Mouse (Mus musculus) lung, postnatal 0 days (tissue): Measurements from ENCODE around the gene Nod1. TPM values are rescaled to one million over a fixed set of nuclear protein-coding genes. Genes with fewer than 3 reads are reported as not detected.
A peak's percentile ranks its signal among the peaks of the same experiment; 100 is the strongest.

Experiments used
- ATAC-seq: fragments of 200-750 bp; cut with Nextera tagmentation; 2 replicates; pipeline ENCODE4 v1.8.0; 2017; ENCODE audit warnings: moderate library complexity
- DNase-seq: peaks from one replicate; pipeline ENCODE4 v3.0.0-alpha.2; 2016; ENCODE audit warnings: low spot score
- H3K27ac ChIP-seq: fragments of 300-500 bp; sonication (generic); 2 replicates; pipeline ENCODE4 v1.5.1; 2014; ENCODE audit warnings: antibody characterized with exemption, mild to moderate bottlenecking, low read length, mixed read lengths
- H3K27me3 ChIP-seq: fragments of 300-500 bp; sonication (generic); replicated peaks from 2 replicates; pipeline ENCODE4 v1.6.1; 2014; ENCODE audit warnings: low read length, mixed read lengths; ENCODE audit not compliant: insufficient read depth
- H3K36me3 ChIP-seq: fragments of 300-500 bp; sonication (generic); 2 replicates; pipeline ENCODE4 v1.6.1; 2014; ENCODE audit warnings: low read length, mixed read lengths; ENCODE audit not compliant: insufficient read depth
- H3K4me1 ChIP-seq: fragments of 300-500 bp; sonication (generic); 2 replicates; pipeline ENCODE4 v1.6.1; 2014; ENCODE audit warnings: antibody characterized with exemption, low read depth, low read length, mixed read lengths; ENCODE audit not compliant: insufficient read depth
- H3K4me2 ChIP-seq: fragments of 300-500 bp; sonication (generic); replicated peaks from 2 replicates; pipeline ENCODE4 v1.6.1; 2014; ENCODE audit warnings: low read depth, mild to moderate bottlenecking, low read length, moderate library complexity, mixed read lengths
- H3K4me3 ChIP-seq: fragments of 300-500 bp; sonication (generic); 2 replicates; pipeline ENCODE4 v1.5.1; 2014; ENCODE audit warnings: low read depth, low read length
- H3K9ac ChIP-seq: fragments of 300-500 bp; sonication (generic); replicated peaks from 2 replicates; pipeline ENCODE4 v1.6.1; 2014; ENCODE audit warnings: low read depth, mild to moderate bottlenecking
- H3K9me3 ChIP-seq: fragments of 300-500 bp; sonication (generic); 2 replicates; pipeline ENCODE4 v1.6.1; 2016; ENCODE audit warnings: low read length, mixed read lengths
- CTCF ChIP-seq: IDR thresholded peaks from 2 replicates; pipeline ENCODE4 v1.5.1; 2016; ENCODE audit warnings: antibody characterized with exemption, mild to moderate bottlenecking
- EP300 ChIP-seq: IDR thresholded peaks from 2 replicates; pipeline ENCODE4 v1.6.1; 2016; ENCODE audit warnings: antibody characterized with exemption, mild to moderate bottlenecking, control low read depth
- WGBS: fragments of 180-500 bp; shearing (Covaris S2); extraction: QIAGEN DNeasy Blood & Tissue Kit; methylation state at CpG from one replicate; pipeline ENCODE4 v1.1.7; 2014; 5-methylcytosine and 5-hydroxymethylcytosine counted together
- polyA plus RNA-seq: library from polyadenylated mRNA; unstranded; fragments of >200 nt; fragmentation: Nextera tagmentation; extraction: Ambion mirVana; gene quantifications from 2 replicates; pipeline ENCODE4 v1.2.1, GENCODE M21; 2015

Nod1 gene
- polyA plus RNA-seq, result 12.7 and 14.4 TPM in 2 replicates

- peak; percentile 96 for ATAC-seq
- Histone ChIP-seq H3K27ac (peak within 1 kb of the TSS; percentile 92), H3K36me3 (no peaks in the 10 kb centered on the region), H3K27me3 (no peaks in the 10 kb centered on the region), H3K4me3 (peak within 1 kb of the TSS; percentile 64), H3K4me2 (peak within 1 kb of the TSS; percentile 75), H3K4me1 (peaks cover 8% of the 10 kb centered on the region; the same call in 1 of the 2 replicates), H3K9me3 (no peaks in the 10 kb centered on the region), H3K9ac (peak within 1 kb of the TSS; percentile 78)
- TF ChIP-seq EP300 (no peak), CTCF (peak; percentile 12; the same call in 1 of the 2 replicates)
- under 1% methylated on average over 44 of the region's 53 CpGs for WGBS
- peak; percentile 90 for DNase-seq
Measured at GRCm38 (mm10) chr6:54972111-54972928, at the start of gene Nod1. TSS of gene Nod1 (minus strand) at chr6:54972612.

- TF ChIP-seq CTCF (no peak), EP300 (no peak)
- Histone ChIP-seq H3K27me3 (no peaks in the 10 kb centered on the region), H3K9me3 (no peaks in the 10 kb centered on the region), H3K9ac (no peak overlapping the region), H3K36me3 (no peaks in the 10 kb centered on the region), H3K4me1 (peaks cover under 1% of the 10 kb centered on the region; the same call in 1 of the 2 replicates), H3K4me2 (no peak overlapping the region), H3K27ac (no peak overlapping the region), H3K4me3 (no peak overlapping the region)
- no peak for ATAC-seq
- no peak for DNase-seq
- WGBS, result 79% methylated on average over 7 of the region's 7 CpGs
Measured at GRCm38 (mm10) chr6:55021806-55022205, 49.4 kb upstream of the Nod1 start.

GRCm38 (mm10) chr6:55018417-55018816, 46.0 kb upstream of the Nod1 start:
- no peaks in the 10 kb centered on the region for H3K27me3 ChIP-seq
- TF ChIP-seq EP300, result no peak
- no peak for TF ChIP-seq CTCF

GRCm38 (mm10) chr6:55016710-55017583, 44.5 kb upstream of the Nod1 start:
- WGBS, result 21% methylated on average over 15 of the region's 15 CpGs
- peak; percentile 96 for DNase-seq
- ATAC-seq, result peak; percentile 86

More at GRCm38 (mm10) chr6:55018417-55018816, 46.0 kb upstream of the Nod1 start:
- Histone ChIP-seq H3K27ac (no peak overlapping the region), H3K4me1 (peaks cover 3% of the 10 kb centered on the region; the same call in 1 of the 2 replicates), H3K4me2 (no peak overlapping the region), H3K4me3 (no peak overlapping the region), H3K36me3 (no peaks in the 10 kb centered on the region), H3K9me3 (no peaks in the 10 kb centered on the region), H3K9ac (no peak overlapping the region)
- no peak for DNase-seq
- no peak for ATAC-seq
- 40% methylated on average over 2 of the region's 2 CpGs for WGBS

GRCm38 (mm10) chr6:55016236-55016635, 43.8 kb upstream of the Nod1 start:
- 0 out of 2 replicates have a peak overlapping the region, but pooled peaks have one; percentile 1 for H3K27ac ChIP-seq
- peaks cover 3% of the 10 kb centered on the region; the same call in 1 of the 2 replicates for H3K4me1 ChIP-seq
- H3K4me2 ChIP-seq, result peak overlapping the region; percentile 48
- no peak overlapping the region for H3K9ac ChIP-seq
- no peaks in the 10 kb centered on the region for H3K27me3 ChIP-seq
- no peaks in the 10 kb centered on the region for H3K9me3 ChIP-seq
- TF ChIP-seq CTCF (peak; percentile 87), EP300 (no peak)
- DNase-seq (peak; percentile 89), ATAC-seq (peak; percentile 90)
- 9% methylated on average over 5 of the region's 5 CpGs for WGBS
- H3K4me3 ChIP-seq, result no peak overlapping the region
- H3K36me3 ChIP-seq, result no peaks in the 10 kb centered on the region

More at GRCm38 (mm10) chr6:55016710-55017583, 44.5 kb upstream of the Nod1 start:
- Histone ChIP-seq H3K9me3 (no peaks in the 10 kb centered on the region), H3K36me3 (no peaks in the 10 kb centered on the region), H3K27me3 (no peaks in the 10 kb centered on the region), H3K4me3 (peak overlapping the region; percentile 26), H3K4me2 (peak overlapping the region; percentile 48), H3K9ac (no peak overlapping the region), H3K4me1 (peaks cover 3% of the 10 kb centered on the region; the same call in 1 of the 2 replicates), H3K27ac (0 out of 2 replicates have a peak overlapping the region, but pooled peaks have one; percentile 1)
- TF ChIP-seq CTCF (peak; percentile 97), EP300 (no peak)

- no peak for DNase-seq
- H3K27ac ChIP-seq, result no peak overlapping the region
- TF ChIP-seq CTCF (no peak), EP300 (no peak)
- H3K4me1 ChIP-seq, result peaks cover 3% of the 10 kb centered on the region; the same call in 1 of the 2 replicates
- H3K9me3 ChIP-seq, result no peaks in the 10 kb centered on the region
- no peak for ATAC-seq
- 86% methylated on average over 3 of the region's 3 CpGs for WGBS
- H3K9ac ChIP-seq, result no peak overlapping the region
- no peak overlapping the region for H3K4me2 ChIP-seq
- H3K27me3 ChIP-seq, result no peaks in the 10 kb centered on the region
- H3K36me3 ChIP-seq, result no peaks in the 10 kb centered on the region
- H3K4me3 ChIP-seq, result no peak overlapping the region
Measured at GRCm38 (mm10) chr6:55014184-55014583, 41.8 kb upstream of the Nod1 start.
